Mouse (Mus musculus): ENCODE measurements around the gene Olfr556. TPM values are rescaled to one million over a fixed set of nuclear protein-coding genes. Genes with fewer than 3 reads are reported as not detected.
"Not testable (repeated sequence)": the region's sequence is repeated elsewhere in the genome, so short reads cannot be mapped to it uniquely, and the experiment has no call there.

Olfr556 gene
- not detected in 2 replicates for polyA plus RNA-seq (2015; fragmentation: Nextera tagmentation; extraction: Ambion mirVana)

- Histone ChIP-seq H3K4me2 (no peak within 1 kb of the TSS), H3K4me1 (no peaks in the 10 kb centered on the region), H3K9me3 (no peaks in the 10 kb centered on the region), H3K27ac (no peak within 1 kb of the TSS), H3K9ac (no peak within 1 kb of the TSS), H3K36me3 (no peaks in the 10 kb centered on the region), H3K4me3 (no peak within 1 kb of the TSS), H3K27me3 (no peaks in the 10 kb centered on the region)
- ATAC-seq (ENCODE audit: insufficient number of reproducible peaks, insufficient read depth, low FRiP score, low TSS enrichment, low read depth) = no peak
- whole genome bisulfite sequencing = 61% methylated on average over 3 of the region's 3 CpGs
These were observed at the start of gene Olfr556 for GRCm38 (mm10) chr7:102664599-102664998. TSS of gene Olfr556 (plus strand) at chr7:102664899.

GRCm38 (mm10) chr7:102618118-102618517 is 46.6 kb upstream of the Olfr556 start, which contains the start of gene Olfr553:
TSS of gene Olfr553 (minus strand) at chr7:102618218.
- H3K9me3 ChIP-seq = no peaks in the 10 kb centered on the region
- no peak within 1 kb of the TSS for H3K4me2 ChIP-seq
- ATAC-seq (ENCODE audit: insufficient number of reproducible peaks, insufficient read depth, low FRiP score, low TSS enrichment, low read depth) = no peak
- H3K27me3 ChIP-seq = no peaks in the 10 kb centered on the region
- no peaks in the 10 kb centered on the region for H3K36me3 ChIP-seq
- H3K9ac ChIP-seq = no peak within 1 kb of the TSS
- H3K27ac ChIP-seq = no peak within 1 kb of the TSS
- no peaks in the 10 kb centered on the region for H3K4me1 ChIP-seq
- H3K4me3 ChIP-seq = no peak within 1 kb of the TSS

- 61% methylated on average over 5 of the region's 5 CpGs for WGBS
- Histone ChIP-seq H3K9me3 (no peaks in the 10 kb centered on the region), H3K4me1 (no peaks in the 10 kb centered on the region), H3K9ac (no peak overlapping the region), H3K4me3 (no peak overlapping the region), H3K27me3 (no peaks in the 10 kb centered on the region), H3K36me3 (no peaks in the 10 kb centered on the region), H3K27ac (no peak overlapping the region), H3K4me2 (no peak overlapping the region)
- no peak for ATAC-seq (ENCODE audit: insufficient number of reproducible peaks, insufficient read depth, low FRiP score, low TSS enrichment, low read depth)
These were observed 45.1 kb upstream of the Olfr556 start for GRCm38 (mm10) chr7:102619608-102620007.

- H3K4me1 ChIP-seq; ATAC-seq (ENCODE audit: insufficient number of reproducible peaks, insufficient read depth, low FRiP score, low TSS enrichment, low read depth); H3K9me3 ChIP-seq; H3K27me3 ChIP-seq; H3K36me3 ChIP-seq; H3K27ac ChIP-seq; H3K4me2 ChIP-seq; H3K9ac ChIP-seq; H3K4me3 ChIP-seq: not testable (repeated sequence)
- 90% methylated on average over 19 of the region's 19 CpGs for WGBS
These were observed 44.3 kb upstream of the Olfr556 start for GRCm38 (mm10) chr7:102620368-102620767.

GRCm38 (mm10) chr7:102636665-102637064 is 28.0 kb upstream of the Olfr556 start:
- H3K9me3 ChIP-seq = no peaks in the 10 kb centered on the region
- H3K4me1 ChIP-seq = no peaks in the 10 kb centered on the region
- no peak for ATAC-seq (ENCODE audit: insufficient number of reproducible peaks, insufficient read depth, low FRiP score, low TSS enrichment, low read depth)
- 26% methylated on average over 3 of the region's 3 CpGs for WGBS
- no peak overlapping the region for H3K4me3 ChIP-seq
- no peak overlapping the region for H3K4me2 ChIP-seq
- H3K27me3 ChIP-seq = no peaks in the 10 kb centered on the region
- H3K27ac ChIP-seq = no peak overlapping the region
- no peaks in the 10 kb centered on the region for H3K36me3 ChIP-seq
- no peak overlapping the region for H3K9ac ChIP-seq

GRCm38 (mm10) chr7:102638132-102638531 is 26.6 kb upstream of the Olfr556 start, which contains the start of gene Olfr554:
TSS of gene Olfr554 (plus strand) at chr7:102638432.
- Histone ChIP-seq H3K4me1 (no peaks in the 10 kb centered on the region), H3K9me3 (no peaks in the 10 kb centered on the region), H3K36me3 (no peaks in the 10 kb centered on the region), H3K4me3 (no peak within 1 kb of the TSS), H3K27ac (no peak within 1 kb of the TSS), H3K4me2 (no peak within 1 kb of the TSS), H3K27me3 (no peaks in the 10 kb centered on the region), H3K9ac (no peak within 1 kb of the TSS)
- no peak for ATAC-seq (ENCODE audit: insufficient number of reproducible peaks, insufficient read depth, low FRiP score, low TSS enrichment, low read depth)
- 75% methylated on average over 1 of the region's 1 CpGs for WGBS

GRCm38 (mm10) chr7:102644945-102645344 is 19.8 kb upstream of the Olfr556 start:
- not testable (repeated sequence) for H3K27ac ChIP-seq; H3K27me3 ChIP-seq; H3K9me3 ChIP-seq; H3K9ac ChIP-seq; ATAC-seq (ENCODE audit: insufficient number of reproducible peaks, insufficient read depth, low FRiP score, low TSS enrichment, low read depth); H3K4me1 ChIP-seq; H3K36me3 ChIP-seq; H3K4me2 ChIP-seq; H3K4me3 ChIP-seq
- 74% methylated on average over 4 of the region's 4 CpGs for WGBS

- no peak for ATAC-seq (ENCODE audit: insufficient number of reproducible peaks, insufficient read depth, low FRiP score, low TSS enrichment, low read depth)
- H3K9ac ChIP-seq = no peak within 1 kb of the TSS
- WGBS = 83% methylated on average over 1 of the region's 1 CpGs
- no peak within 1 kb of the TSS for H3K4me2 ChIP-seq
- H3K4me3 ChIP-seq = no peak within 1 kb of the TSS
- H3K36me3 ChIP-seq = no peaks in the 10 kb centered on the region
- no peaks in the 10 kb centered on the region for H3K27me3 ChIP-seq
- no peaks in the 10 kb centered on the region for H3K4me1 ChIP-seq
- no peaks in the 10 kb centered on the region for H3K9me3 ChIP-seq
- no peak within 1 kb of the TSS for H3K27ac ChIP-seq
These were observed 6.2 kb upstream of the Olfr556 start, which contains the start of gene Olfr555 for GRCm38 (mm10) chr7:102658523-102658922. TSS of gene Olfr555 (plus strand) at chr7:102658823.

GRCm38 (mm10) chr7:102665378-102665777 is 679 bp downstream of the Olfr556 start:
- no peak overlapping the region for H3K9ac ChIP-seq
- 37% methylated on average over 2 of the region's 2 CpGs for WGBS
- H3K36me3 ChIP-seq = no peaks in the 10 kb centered on the region
- no peak overlapping the region for H3K27ac ChIP-seq
- no peaks in the 10 kb centered on the region for H3K9me3 ChIP-seq
- H3K27me3 ChIP-seq = no peaks in the 10 kb centered on the region
- H3K4me1 ChIP-seq = no peaks in the 10 kb centered on the region
- no peak for ATAC-seq (ENCODE audit: insufficient number of reproducible peaks, insufficient read depth, low FRiP score, low TSS enrichment, low read depth)
- no peak overlapping the region for H3K4me2 ChIP-seq
- no peak overlapping the region for H3K4me3 ChIP-seq

GRCm38 (mm10) chr7:102676225-102676624 is 11.5 kb downstream of the Olfr556 start:
- whole genome bisulfite sequencing = 81% methylated on average over 2 of the region's 2 CpGs
- Histone ChIP-seq H3K9ac (no peak overlapping the region), H3K4me1 (no peaks in the 10 kb centered on the region), H3K4me3 (no peak overlapping the region), H3K4me2 (no peak overlapping the region), H3K27me3 (no peaks in the 10 kb centered on the region), H3K9me3 (no peaks in the 10 kb centered on the region), H3K27ac (no peak overlapping the region), H3K36me3 (peaks cover 5% of the 10 kb centered on the region)
- no peak for ATAC-seq (ENCODE audit: insufficient number of reproducible peaks, insufficient read depth, low FRiP score, low TSS enrichment, low read depth)

GRCm38 (mm10) chr7:102681916-102682315 is 17.2 kb downstream of the Olfr556 start:
- Histone ChIP-seq H3K4me2 (no peak overlapping the region), H3K27me3 (no peaks in the 10 kb centered on the region), H3K36me3 (peaks cover 16% of the 10 kb centered on the region), H3K27ac (no peak overlapping the region), H3K4me3 (no peak overlapping the region), H3K4me1 (no peaks in the 10 kb centered on the region), H3K9me3 (no peaks in the 10 kb centered on the region), H3K9ac (no peak overlapping the region)
- 93% methylated on average over 1 of the region's 1 CpGs for WGBS
- ATAC-seq (ENCODE audit: insufficient number of reproducible peaks, insufficient read depth, low FRiP score, low TSS enrichment, low read depth) = no peak

- Histone ChIP-seq H3K4me1 (no peaks in the 10 kb centered on the region), H3K4me2 (peak within 1 kb of the TSS; percentile 69), H3K36me3 (peaks cover 7% of the 10 kb centered on the region; the same call in 1 of the 2 replicates), H3K27ac (peak within 1 kb of the TSS; percentile 81), H3K9ac (peak within 1 kb of the TSS; percentile 81), H3K4me3 (peak within 1 kb of the TSS; percentile 68), H3K9me3 (no peaks in the 10 kb centered on the region), H3K27me3 (no peaks in the 10 kb centered on the region)
- ATAC-seq (ENCODE audit: insufficient number of reproducible peaks, insufficient read depth, low FRiP score, low TSS enrichment, low read depth) = peak; percentile 99
- WGBS = 0% methylated on average over 40 of the region's 40 CpGs
These were observed 22.3 kb downstream of the Olfr556 start, which contains the start of gene Trim68 for GRCm38 (mm10) chr7:102686944-102687501. TSS of gene Trim68 (minus strand) at chr7:102687327.
